Mouse (Mus musculus) stomach, embryonic 16.5 days (tissue): Measurements from ENCODE around the gene Atcay. TPM values are rescaled to one million over a fixed set of nuclear protein-coding genes. Genes with fewer than 3 reads are reported as not detected.
"Not testable (repeated sequence)": the region's sequence is repeated elsewhere in the genome, so short reads cannot be mapped to it uniquely, and the experiment has no call there.

Experiments
- ATAC-seq: fragments of 200-750 bp; cut with Nextera tagmentation; 2 replicates; pipeline ENCODE4 v1.8.0; 2017; ENCODE audit warnings: moderate number of reproducible peaks, moderate TSS enrichment; ENCODE audit not compliant: insufficient read depth, low FRiP score
- H3K27ac ChIP-seq: fragments of 300-500 bp; sonication (generic); 2 replicates; pipeline ENCODE4 v1.5.1; 2014; ENCODE audit warnings: low read length
- H3K27me3 ChIP-seq: fragments of 300-500 bp; sonication (generic); 2 replicates; pipeline ENCODE4 v1.6.1; 2014; ENCODE audit warnings: low read length, control low read depth, mixed read lengths; ENCODE audit not compliant: control insufficient read depth, insufficient read depth
- H3K36me3 ChIP-seq: fragments of 300-500 bp; sonication (generic); 2 replicates; pipeline ENCODE4 v1.6.1; 2014; ENCODE audit warnings: low read length; ENCODE audit not compliant: control insufficient read depth, insufficient read depth
- H3K4me1 ChIP-seq: fragments of 300-500 bp; sonication (generic); 2 replicates; pipeline ENCODE4 v1.6.1; 2014; ENCODE audit warnings: low read length, control low read depth, mixed read lengths; ENCODE audit not compliant: control insufficient read depth, insufficient read depth
- H3K4me2 ChIP-seq: fragments of 300-500 bp; sonication (generic); 2 replicates; pipeline ENCODE4 v1.6.1; 2014; ENCODE audit warnings: low read depth, low read length, mixed read lengths
- H3K4me3 ChIP-seq: fragments of 300-500 bp; sonication (generic); replicated peaks from 2 replicates; pipeline ENCODE4 v1.5.1; 2014; ENCODE audit warnings: mild to moderate bottlenecking, low read length
- H3K9ac ChIP-seq: fragments of 300-500 bp; sonication (generic); 2 replicates; pipeline ENCODE4 v1.6.1; 2014; ENCODE audit warnings: low read length
- H3K9me3 ChIP-seq: fragments of 300-500 bp; sonication (generic); replicated peaks from 2 replicates; pipeline ENCODE4 v1.6.1; 2016; ENCODE audit warnings: low read length, control low read depth; ENCODE audit not compliant: control insufficient read depth
- WGBS: fragments of 180-500 bp; shearing (Covaris S2); extraction: QIAGEN DNeasy Blood & Tissue Kit; methylation state at CpG from one replicate; pipeline ENCODE4 v1.1.7; 2014; 5-methylcytosine and 5-hydroxymethylcytosine counted together
- polyA plus RNA-seq: library from polyadenylated mRNA; unstranded; fragments of >200 nt; fragmentation: Nextera tagmentation; extraction: Ambion mirVana; gene quantifications from 2 replicates; pipeline ENCODE4 v1.2.1, GENCODE M21; 2015

The Atcay gene
- polyA plus RNA-seq, 1 experiment from 2014 or later = 1.5 TPM

GRCm38 (mm10) chr10:81232580-81233225 lies 2.1 kb upstream of the Atcay start, which contains the start of gene Zfr2:
TSS of gene Zfr2 (plus strand) at chr10:81233155.
- H3K4me1 ChIP-seq = 0 out of 2 replicates have a peak, but pooled peaks cover 7% of the 10 kb centered on the region
- peaks cover 22% of the 10 kb centered on the region for H3K27me3 ChIP-seq
- WGBS = 6% methylated on average over 29 of the region's 29 CpGs

GRCm38 (mm10) chr10:81231436-81231835 lies 803 bp upstream of the Atcay start:
- 0 out of 2 replicates have a peak, but pooled peaks cover 7% of the 10 kb centered on the region for H3K4me1 ChIP-seq

More at GRCm38 (mm10) chr10:81232580-81233225, 2.1 kb upstream of the Atcay start, which contains the start of gene Zfr2:
- peak within 1 kb of the TSS; percentile 39; the same call in 1 of the 2 replicates for H3K27ac ChIP-seq
- H3K4me2 ChIP-seq = peak within 1 kb of the TSS; percentile 60
- H3K9me3 ChIP-seq = no peaks in the 10 kb centered on the region
- H3K4me3 ChIP-seq = peak within 1 kb of the TSS; percentile 68
- H3K9ac ChIP-seq = peak within 1 kb of the TSS; percentile 80
- peak; percentile 89 for ATAC-seq
- H3K36me3 ChIP-seq = no peaks in the 10 kb centered on the region

GRCm38 (mm10) chr10:81229735-81230437 lies 747 bp downstream of the Atcay start:
- no peak overlapping the region for H3K4me2 ChIP-seq
- ATAC-seq = no peak
- 0 out of 2 replicates have a peak, but pooled peaks cover 7% of the 10 kb centered on the region for H3K4me1 ChIP-seq
- 15% methylated on average over 20 of the region's 20 CpGs for WGBS
- peak overlapping the region; percentile 14; the same call in 1 of the 2 replicates for H3K9ac ChIP-seq
- peaks cover 22% of the 10 kb centered on the region for H3K27me3 ChIP-seq
- no peak overlapping the region for H3K27ac ChIP-seq
- H3K9me3 ChIP-seq = no peaks in the 10 kb centered on the region
- H3K36me3 ChIP-seq = no peaks in the 10 kb centered on the region
- H3K4me3 ChIP-seq = 0 out of 2 replicates have a peak overlapping the region, but pooled peaks have one; percentile 18

More at GRCm38 (mm10) chr10:81231436-81231835, 803 bp upstream of the Atcay start:
- Histone ChIP-seq H3K9me3 (no peaks in the 10 kb centered on the region), H3K4me3 (no peak overlapping the region), H3K9ac (no peak overlapping the region), H3K4me2 (no peak overlapping the region), H3K27me3 (peaks cover 22% of the 10 kb centered on the region), H3K27ac (no peak overlapping the region), H3K36me3 (no peaks in the 10 kb centered on the region)
- no peak for ATAC-seq
- WGBS = 54% methylated on average over 7 of the region's 7 CpGs

- H3K27me3 ChIP-seq, H3K4me3 ChIP-seq, ATAC-seq, H3K27ac ChIP-seq, H3K9me3 ChIP-seq, H3K4me1 ChIP-seq, H3K4me2 ChIP-seq, H3K36me3 ChIP-seq, H3K9ac ChIP-seq: not testable (repeated sequence)
- 50% methylated on average over 2 of the region's 2 CpGs for WGBS
Observed at GRCm38 (mm10) chr10:81223731-81224130, 6.9 kb downstream of the Atcay start.

- Histone ChIP-seq H3K4me3 (no peak overlapping the region), H3K9me3 (no peaks in the 10 kb centered on the region), H3K9ac (no peak overlapping the region), H3K36me3 (no peaks in the 10 kb centered on the region), H3K4me2 (no peak overlapping the region), H3K4me1 (no peaks in the 10 kb centered on the region), H3K27ac (peak overlapping the region; percentile 46; the same call in 1 of the 2 replicates), H3K27me3 (no peaks in the 10 kb centered on the region)
- 76% methylated on average over 5 of the region's 5 CpGs for WGBS
- ATAC-seq = peak; percentile 74; the same call in 1 of the 2 replicates
Observed at GRCm38 (mm10) chr10:81221402-81222015, 9.1 kb downstream of the Atcay start.

GRCm38 (mm10) chr10:81217964-81218363 lies 12.7 kb downstream of the Atcay start:
- Histone ChIP-seq H3K4me1 (no peaks in the 10 kb centered on the region), H3K9ac (no peak overlapping the region), H3K36me3 (no peaks in the 10 kb centered on the region), H3K4me2 (no peak overlapping the region), H3K27ac (no peak overlapping the region), H3K4me3 (no peak overlapping the region), H3K9me3 (no peaks in the 10 kb centered on the region), H3K27me3 (no peaks in the 10 kb centered on the region)
- 34% methylated on average over 7 of the region's 7 CpGs for WGBS
- ATAC-seq = peak; percentile 56; the same call in 1 of the 2 replicates

- not testable (repeated sequence) for H3K36me3 ChIP-seq, H3K4me3 ChIP-seq, H3K27ac ChIP-seq, H3K9me3 ChIP-seq, H3K4me1 ChIP-seq, H3K4me2 ChIP-seq, H3K27me3 ChIP-seq, H3K9ac ChIP-seq, ATAC-seq
- WGBS = 5% methylated on average over 1 of the region's 1 CpGs
Observed at GRCm38 (mm10) chr10:81217267-81217666, 13.4 kb downstream of the Atcay start.

- WGBS = 79% methylated on average over 6 of the region's 6 CpGs
- H3K27me3 ChIP-seq = no peaks in the 10 kb centered on the region
- no peak overlapping the region for H3K4me3 ChIP-seq
- no peaks in the 10 kb centered on the region for H3K36me3 ChIP-seq
- no peak overlapping the region for H3K27ac ChIP-seq
- H3K9me3 ChIP-seq = no peaks in the 10 kb centered on the region
- no peaks in the 10 kb centered on the region for H3K4me1 ChIP-seq
- H3K4me2 ChIP-seq = no peak overlapping the region
- no peak overlapping the region for H3K9ac ChIP-seq
- ATAC-seq = no peak
Observed at GRCm38 (mm10) chr10:81216810-81217209, 13.8 kb downstream of the Atcay start.

- Histone ChIP-seq H3K4me1 (no peaks in the 10 kb centered on the region), H3K4me2 (no peak overlapping the region), H3K27ac (no peak overlapping the region), H3K27me3 (no peaks in the 10 kb centered on the region), H3K9me3 (no peaks in the 10 kb centered on the region), H3K36me3 (no peaks in the 10 kb centered on the region), H3K4me3 (no peak overlapping the region), H3K9ac (no peak overlapping the region)
- 89% methylated on average over 6 of the region's 6 CpGs for WGBS
- no peak for ATAC-seq
Observed at GRCm38 (mm10) chr10:81216260-81216659, 14.4 kb downstream of the Atcay start.
